Mouse (Mus musculus) forebrain, embryonic 10.5 days (tissue): ENCODE data around the gene Ruvbl2. TPM values are rescaled to one million over a fixed set of nuclear protein-coding genes. Genes with fewer than 3 reads are reported as not detected.

Experiments used
- DNase-seq: peaks from one replicate; pipeline ENCODE4 v3.0.0-alpha.2; 2017; ENCODE audit warnings: low spot score; ENCODE audit errors: extremely low spot score
- H3K27ac ChIP-seq: fragments of 300-500 bp; sonication (generic); 2 replicates; pipeline ENCODE4 v1.5.1; 2016; ENCODE audit warnings: mild to moderate bottlenecking
- H3K27me3 ChIP-seq: fragments of 300-500 bp; sonication (generic); 2 replicates; pipeline ENCODE4 v1.6.1; 2016; ENCODE audit warnings: mild to moderate bottlenecking; ENCODE audit not compliant: poor library complexity, severe bottlenecking
- H3K36me3 ChIP-seq: fragments of 300-500 bp; sonication (generic); replicated peaks from 2 replicates; pipeline ENCODE4 v1.6.1; 2016; ENCODE audit warnings: mild to moderate bottlenecking, moderate library complexity
- H3K4me1 ChIP-seq: fragments of 300-500 bp; sonication (generic); 2 replicates; pipeline ENCODE4 v1.6.1; 2016
- H3K4me3 ChIP-seq: fragments of 300-500 bp; sonication (generic); 2 replicates; pipeline ENCODE4 v1.5.1; 2016; ENCODE audit warnings: mild to moderate bottlenecking, moderate library complexity
- H3K9me3 ChIP-seq: fragments of 300-500 bp; sonication (generic); 2 replicates; pipeline ENCODE4 v1.6.1; 2016; ENCODE audit warnings: mild to moderate bottlenecking, moderate library complexity
- WGBS: fragments of 180-500 bp; shearing (Covaris S2); methylation state at CpG from one replicate; pipeline ENCODE4 v1.1.7; 2016; 5-methylcytosine and 5-hydroxymethylcytosine counted together
- polyA plus RNA-seq: library from polyadenylated mRNA; unstranded; fragments of >200 nt; fragmentation: Nextera tagmentation; extraction: Ambion mirVana; gene quantifications from 2 replicates; pipeline ENCODE4 v1.2.1, GENCODE M21; 2016

Gene Ruvbl2
- polyA plus RNA-seq, 1 experiment from 2014 or later = 237 TPM

GRCm38 (mm10) chr7:45436444-45436843 lies 1.5 kb downstream of the Ruvbl2 start:
- WGBS = 89% methylated on average over 5 of the region's 5 CpGs
- Histone ChIP-seq H3K4me3 (peak overlapping the region; percentile 95), H3K36me3 (peaks cover 37% of the 10 kb centered on the region), H3K9me3 (no peaks in the 10 kb centered on the region), H3K27me3 (peaks cover 7% of the 10 kb centered on the region), H3K27ac (no peak overlapping the region), H3K4me1 (peaks cover 48% of the 10 kb centered on the region)
- DNase-seq = no peak

- Histone ChIP-seq H3K4me3 (peak overlapping the region; percentile 95), H3K27me3 (peaks cover 7% of the 10 kb centered on the region), H3K27ac (peak overlapping the region; percentile 94), H3K4me1 (peaks cover 48% of the 10 kb centered on the region), H3K36me3 (peaks cover 37% of the 10 kb centered on the region), H3K9me3 (no peaks in the 10 kb centered on the region)
- DNase-seq = no peak
- WGBS = 3% methylated on average over 16 of the region's 16 CpGs
These were observed 2.9 kb downstream of the Ruvbl2 start for GRCm38 (mm10) chr7:45435038-45435437.

GRCm38 (mm10) chr7:45434203-45435015 lies 3.5 kb downstream of the Ruvbl2 start, which contains the start of gene Gys1:
Gene Gys1, plus strand, starts transcription at chr7:45434844.
- WGBS = under 1% methylated on average over 45 of the region's 45 CpGs
- H3K27me3 ChIP-seq = peaks cover 7% of the 10 kb centered on the region

GRCm38 (mm10) chr7:45433835-45434202 lies 4.1 kb downstream of the Ruvbl2 start:
- Histone ChIP-seq H3K4me1 (peaks cover 48% of the 10 kb centered on the region), H3K27ac (peak overlapping the region; percentile 94), H3K4me3 (peak overlapping the region; percentile 95), H3K27me3 (peaks cover 7% of the 10 kb centered on the region), H3K36me3 (peaks cover 41% of the 10 kb centered on the region), H3K9me3 (no peaks in the 10 kb centered on the region)
- WGBS = 2% methylated on average over 7 of the region's 7 CpGs
- DNase-seq = no peak

More at GRCm38 (mm10) chr7:45434203-45435015, 3.5 kb downstream of the Ruvbl2 start, which contains the start of gene Gys1:
- Histone ChIP-seq H3K27ac (peak within 1 kb of the TSS; percentile 94), H3K4me3 (peak within 1 kb of the TSS; percentile 95), H3K4me1 (peaks cover 48% of the 10 kb centered on the region), H3K36me3 (peaks cover 37% of the 10 kb centered on the region), H3K9me3 (no peaks in the 10 kb centered on the region)
- DNase-seq = peak; percentile 100

- peaks cover 12% of the 10 kb centered on the region for H3K27me3 ChIP-seq
- H3K27ac ChIP-seq = no peak overlapping the region
- WGBS = 93% methylated on average over 8 of the region's 8 CpGs
- DNase-seq = no peak
- H3K9me3 ChIP-seq = no peaks in the 10 kb centered on the region
- H3K4me3 ChIP-seq = no peak overlapping the region
- peaks cover 100% of the 10 kb centered on the region for H3K36me3 ChIP-seq
- H3K4me1 ChIP-seq = no peaks in the 10 kb centered on the region
These were observed 11.3 kb downstream of the Ruvbl2 start for GRCm38 (mm10) chr7:45426556-45426955.

GRCm38 (mm10) chr7:45421194-45421593 lies 16.7 kb downstream of the Ruvbl2 start:
- Histone ChIP-seq H3K4me1 (peaks cover 25% of the 10 kb centered on the region), H3K36me3 (peaks cover 64% of the 10 kb centered on the region), H3K4me3 (no peak overlapping the region), H3K27me3 (peaks cover 65% of the 10 kb centered on the region), H3K9me3 (no peaks in the 10 kb centered on the region), H3K27ac (no peak overlapping the region)
- 91% methylated on average over 14 of the region's 14 CpGs for WGBS
- DNase-seq = no peak

GRCm38 (mm10) chr7:45420615-45420919 lies 17.3 kb downstream of the Ruvbl2 start, which contains the start of gene Lhb:
Gene Lhb, plus strand, starts transcription at chr7:45420820.
- DNase-seq = no peak
- 55% methylated on average over 6 of the region's 6 CpGs for WGBS
- peaks cover 28% of the 10 kb centered on the region for H3K4me1 ChIP-seq
- no peak within 1 kb of the TSS for H3K27ac ChIP-seq
- no peak within 1 kb of the TSS; the same call in 1 of the 2 replicates for H3K4me3 ChIP-seq
- peaks cover 71% of the 10 kb centered on the region for H3K27me3 ChIP-seq
- no peaks in the 10 kb centered on the region for H3K9me3 ChIP-seq
- peaks cover 57% of the 10 kb centered on the region for H3K36me3 ChIP-seq

- Histone ChIP-seq H3K4me3 (no peak overlapping the region; the same call in 1 of the 2 replicates), H3K27ac (no peak overlapping the region), H3K4me1 (peaks cover 33% of the 10 kb centered on the region), H3K36me3 (peaks cover 52% of the 10 kb centered on the region), H3K27me3 (peaks cover 77% of the 10 kb centered on the region), H3K9me3 (no peaks in the 10 kb centered on the region)
- 14% methylated on average over 27 of the region's 27 CpGs for WGBS
- no peak for DNase-seq
These were observed 17.9 kb downstream of the Ruvbl2 start for GRCm38 (mm10) chr7:45419859-45420614.

GRCm38 (mm10) chr7:45417962-45418492 lies 19.9 kb downstream of the Ruvbl2 start:
- DNase-seq = no peak
- Histone ChIP-seq H3K36me3 (peaks cover 32% of the 10 kb centered on the region), H3K27ac (no peak overlapping the region), H3K4me1 (peaks cover 51% of the 10 kb centered on the region), H3K27me3 (peaks cover 97% of the 10 kb centered on the region), H3K4me3 (peak overlapping the region; percentile 9; the same call in 1 of the 2 replicates), H3K9me3 (no peaks in the 10 kb centered on the region)
- 11% methylated on average over 13 of the region's 13 CpGs for WGBS

GRCm38 (mm10) chr7:45415636-45416035 lies 22.3 kb downstream of the Ruvbl2 start:
- no peak overlapping the region for H3K27ac ChIP-seq
- WGBS = 11% methylated on average over 37 of the region's 37 CpGs
- H3K27me3 ChIP-seq = peaks cover 100% of the 10 kb centered on the region
- H3K9me3 ChIP-seq = no peaks in the 10 kb centered on the region
- no peak for DNase-seq
- H3K4me1 ChIP-seq = peaks cover 49% of the 10 kb centered on the region
- peaks cover 8% of the 10 kb centered on the region for H3K36me3 ChIP-seq
- H3K4me3 ChIP-seq = peak overlapping the region; percentile 24; the same call in 1 of the 2 replicates

- Histone ChIP-seq H3K27ac (no peak overlapping the region), H3K4me1 (peaks cover 41% of the 10 kb centered on the region), H3K9me3 (no peaks in the 10 kb centered on the region), H3K36me3 (no peaks in the 10 kb centered on the region), H3K4me3 (peak overlapping the region; percentile 55; the same call in 1 of the 2 replicates), H3K27me3 (peaks cover 100% of the 10 kb centered on the region)
- DNase-seq = no peak
- 45% methylated on average over 12 of the region's 12 CpGs for WGBS
These were observed 23.1 kb downstream of the Ruvbl2 start for GRCm38 (mm10) chr7:45414740-45415224.

GRCm38 (mm10) chr7:45413864-45414739 lies 23.8 kb downstream of the Ruvbl2 start:
- peak overlapping the region; percentile 4; the same call in 1 of the 2 replicates for H3K27ac ChIP-seq
- peak overlapping the region; percentile 55 for H3K4me3 ChIP-seq
- H3K4me1 ChIP-seq = peaks cover 39% of the 10 kb centered on the region
- DNase-seq = no peak
- no peaks in the 10 kb centered on the region for H3K36me3 ChIP-seq
- H3K27me3 ChIP-seq = peaks cover 100% of the 10 kb centered on the region
- no peaks in the 10 kb centered on the region for H3K9me3 ChIP-seq
- WGBS = 2% methylated on average over 27 of the region's 27 CpGs
